In genomic region chr13:76611499-76611898, GRCm38 (mm10) we compare ENCODE assay signal across 21 mouse cellular contexts.
"Had no signal": no experiment of that assay in that cellular context is flagged by ENCODE, and none has a peak within 500 bp of the region (broad histone marks: within the 10 kb centered on the region; RNA-seq: fewer than 3 reads in every experiment).

No protein-coding gene starts in this region.

- H3K4me1 ChIP-seq: liver, embryonic 15.5 days; lung, embryonic 15.5 days; midbrain, embryonic 13.5 days; midbrain, embryonic 15.5 days; neural tube, embryonic 13.5 days had no signal

- H3K27me3 ChIP-seq: liver, embryonic 15.5 days; lung, embryonic 15.5 days; megakaryocyte, embryonic 14.5 days; midbrain, embryonic 13.5 days; midbrain, embryonic 15.5 days; neural tube, embryonic 13.5 days had no signal

- DNase-seq: liver, postnatal 0 days; lung, adult 2 months; lung, postnatal 14 days; lung, postnatal 36 days; retina, postnatal 1 day; right cerebral cortex, adult 18-20 months; right cerebral cortex, postnatal 25 days; right cerebral cortex, postnatal 4 days; spleen, adult 18-20 months; thymus, adult 18-20 months; thymus, postnatal 14 days; thymus, postnatal 36 days had no signal

- ATAC-seq: liver, postnatal 0 days; lung, postnatal 0 days; midbrain, embryonic 13.5 days; midbrain, embryonic 15.5 days had no signal

- H3K36me3 ChIP-seq: liver, embryonic 15.5 days; lung, embryonic 15.5 days; midbrain, embryonic 13.5 days; midbrain, embryonic 15.5 days; neural tube, embryonic 13.5 days had no signal

- H3K9ac ChIP-seq: liver, embryonic 15.5 days; liver, postnatal 0 days; lung, embryonic 15.5 days; midbrain, embryonic 13.5 days; midbrain, embryonic 15.5 days; neural tube, embryonic 13.5 days had no signal

- H3K4me2 ChIP-seq: liver, embryonic 15.5 days; lung, embryonic 15.5 days; midbrain, embryonic 11.5 days; midbrain, embryonic 13.5 days; midbrain, embryonic 15.5 days; neural tube, embryonic 13.5 days had no signal

- H3K27ac ChIP-seq: liver, embryonic 15.5 days; lung, embryonic 15.5 days; macrophage; midbrain, embryonic 13.5 days; midbrain, embryonic 15.5 days; neural tube, embryonic 13.5 days had no signal

- H3K4me3 ChIP-seq: liver, embryonic 15.5 days; lung, embryonic 15.5 days; megakaryocyte, embryonic 14.5 days; midbrain, embryonic 13.5 days; midbrain, embryonic 15.5 days; neural tube, embryonic 13.5 days had no signal

- H3K9me3 ChIP-seq: liver, embryonic 15.5 days; lung, embryonic 15.5 days; megakaryocyte, embryonic 14.5 days; midbrain, embryonic 13.5 days; midbrain, embryonic 15.5 days; neural tube, embryonic 13.5 days had no signal
